Mouse (Mus musculus): ENCODE results near the gene Lama2. TPM values are rescaled to one million over a fixed set of nuclear protein-coding genes. Genes with fewer than 3 reads are reported as not detected.
"Not testable (repeated sequence)": the region's sequence is repeated elsewhere in the genome, so short reads cannot be mapped to it uniquely, and the experiment has no call there.

The Lama2 gene
- total RNA-seq, 2 experiments from 2014 or later, result 12.3 to 12.8 TPM

DNA sequence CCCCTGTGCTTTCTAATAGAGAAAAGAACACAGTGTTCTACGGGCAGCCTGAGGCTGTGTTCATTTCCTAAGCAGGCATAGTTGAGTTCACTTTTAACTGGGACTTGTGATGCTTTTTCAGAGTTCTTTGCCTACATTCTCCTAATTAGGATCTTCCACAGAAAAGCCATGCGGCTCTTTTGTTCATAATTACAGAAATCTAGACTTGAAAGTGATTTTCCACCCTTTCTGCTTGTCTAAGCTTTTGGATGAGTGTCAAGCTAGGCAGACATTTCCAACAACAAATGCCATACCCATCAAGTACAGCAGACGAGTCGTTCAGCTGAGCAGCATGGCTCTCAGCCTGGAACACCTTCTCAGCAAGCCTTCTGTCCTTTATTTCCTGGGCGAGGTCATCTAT, 515.7 kb downstream of the Lama2 start:
- peak in 1 of 2 experiments; percentile 34 for DNase-seq (ENCODE audit: extremely low spot score in 1 of 2, low spot score in 2 of 2)
- intact Hi-C loops (cut with DNase I), result no loop called here

DNA sequence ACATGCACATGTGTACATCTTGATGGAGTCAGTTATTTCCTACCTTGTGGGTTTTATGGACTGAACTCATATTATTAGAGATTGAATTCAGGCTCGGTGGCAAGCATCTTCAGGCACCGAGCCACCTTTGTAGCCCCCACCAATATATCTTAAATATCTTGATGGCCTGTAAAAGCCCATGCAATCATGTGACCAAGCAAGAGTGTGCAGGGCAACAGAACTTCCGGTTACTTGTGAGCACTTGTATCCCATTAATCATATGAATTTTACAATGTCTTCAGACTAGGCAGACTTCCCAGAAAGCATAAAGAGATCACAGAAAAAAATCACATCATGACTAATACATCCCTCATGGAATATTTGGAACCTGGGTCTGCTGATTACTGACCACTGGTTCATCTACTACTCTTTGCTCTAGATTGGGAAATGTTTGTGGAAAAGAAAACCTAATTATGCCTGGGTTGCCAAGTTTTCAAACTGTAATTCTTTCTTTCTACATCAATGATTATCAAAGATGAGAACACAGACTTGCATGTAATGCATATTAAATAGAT, 517.7 kb downstream of the Lama2 start:
- no peak for DNase-seq (ENCODE audit: extremely low spot score in 1 of 2, low spot score in 2 of 2)
- intact Hi-C loops (cut with DNase I), result no loop called here

DNA sequence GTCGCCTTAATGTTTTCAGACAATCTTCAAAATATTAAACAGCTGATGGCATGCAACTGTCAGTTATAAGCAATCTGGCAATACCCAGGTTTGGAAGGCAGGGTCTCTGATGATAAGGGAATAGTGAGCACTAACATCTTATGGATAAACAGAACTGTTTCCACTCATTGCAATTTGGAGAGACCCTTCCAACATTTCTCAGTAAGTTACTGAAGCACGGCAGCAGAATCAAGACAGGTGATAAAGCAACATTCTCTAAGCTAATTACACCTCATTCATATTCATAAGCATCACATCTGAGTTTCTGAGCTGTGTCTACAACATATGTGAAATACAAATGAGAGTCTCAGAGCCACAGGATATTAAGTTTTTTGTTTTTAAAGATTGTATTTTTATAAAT, 542.4 kb downstream of the Lama2 start:
- intact Hi-C loops (cut with DNase I), result no loop called here
- no peak for DNase-seq (ENCODE audit: extremely low spot score in 1 of 2, low spot score in 2 of 2)

DNA sequence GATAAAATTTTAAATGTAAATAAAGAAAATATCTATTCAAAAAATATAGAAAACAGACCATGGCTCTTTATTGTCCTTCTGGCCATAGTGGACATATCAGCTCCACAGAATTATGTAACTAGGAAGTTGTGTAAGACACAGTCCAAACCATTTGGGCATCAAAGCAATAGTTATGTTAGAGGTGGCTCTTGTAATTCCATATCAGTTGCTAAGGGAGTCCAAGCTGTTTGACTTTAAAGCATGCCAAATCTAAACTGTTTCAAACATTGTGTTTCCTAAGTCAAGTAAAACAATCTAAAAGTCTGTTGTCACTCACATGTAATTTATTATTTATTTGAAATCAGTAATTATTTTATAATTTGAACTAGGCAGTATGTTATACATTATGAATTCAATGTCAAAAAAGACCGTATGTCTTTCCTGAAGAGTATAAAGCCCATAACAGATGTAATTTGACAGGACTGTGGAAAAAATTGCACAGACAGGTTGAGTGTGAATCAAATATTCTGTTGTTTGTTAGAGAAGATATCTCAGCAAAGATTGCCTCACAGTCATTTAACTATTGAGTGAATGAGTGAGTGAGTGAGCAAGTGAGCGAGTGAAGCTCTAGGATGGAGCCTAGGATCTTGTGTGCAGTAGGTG, 550.6 kb downstream of the Lama2 start:
- intact Hi-C loops (cut with DNase I), result no loop called here
- DNase-seq (ENCODE audit: extremely low spot score in 1 of 2, low spot score in 2 of 2), result no peak

DNA sequence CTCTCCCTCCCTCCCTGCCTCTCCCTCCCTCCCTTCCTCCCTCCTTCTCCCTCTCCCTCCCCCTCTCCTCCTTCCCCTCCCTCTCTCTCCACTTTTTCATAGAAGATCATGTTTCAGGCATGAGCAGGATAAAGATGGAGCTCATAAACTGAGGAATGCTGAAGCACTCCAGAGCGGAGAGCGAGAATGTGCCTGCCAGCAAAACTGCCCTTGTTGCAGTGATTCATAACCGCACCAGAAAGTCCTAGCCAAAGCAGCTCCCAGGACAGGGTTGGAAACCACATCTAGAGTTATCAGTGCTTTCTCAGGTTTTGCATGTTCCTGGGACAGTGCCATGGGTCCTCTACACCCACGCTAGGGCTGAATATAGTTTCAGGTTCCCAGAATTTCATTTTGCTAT, 555.9 kb downstream of the Lama2 start:
- intact Hi-C loops (cut with DNase I), result no loop called here

DNA sequence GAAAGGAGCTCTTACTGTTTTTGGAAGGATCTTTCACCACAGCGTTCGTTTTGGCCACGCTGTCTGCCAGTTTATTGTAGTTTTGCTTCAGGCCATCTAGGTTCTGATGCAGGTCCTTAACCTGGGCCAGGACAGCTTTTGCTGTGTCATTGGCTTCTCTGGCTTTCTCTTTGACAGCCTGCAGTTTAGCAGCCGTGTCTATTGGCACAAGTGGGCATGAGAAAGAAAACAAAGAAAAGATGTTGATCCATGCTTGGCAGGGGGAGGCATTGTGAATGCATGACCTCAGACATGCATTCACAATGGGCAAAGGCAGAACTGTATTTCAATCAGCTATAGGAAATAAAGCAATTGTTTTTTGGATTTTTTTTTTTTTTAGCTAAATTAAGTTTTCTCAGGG, 565.1 kb downstream of the Lama2 start:
- no peak for DNase-seq (ENCODE audit: extremely low spot score in 1 of 2, low spot score in 2 of 2)
- intact Hi-C loops (cut with DNase I), result no loop called here

More for the DNA sequence above, 555.9 kb downstream of the Lama2 start:
- no peak for DNase-seq (ENCODE audit: extremely low spot score in 1 of 2, low spot score in 2 of 2)

DNA sequence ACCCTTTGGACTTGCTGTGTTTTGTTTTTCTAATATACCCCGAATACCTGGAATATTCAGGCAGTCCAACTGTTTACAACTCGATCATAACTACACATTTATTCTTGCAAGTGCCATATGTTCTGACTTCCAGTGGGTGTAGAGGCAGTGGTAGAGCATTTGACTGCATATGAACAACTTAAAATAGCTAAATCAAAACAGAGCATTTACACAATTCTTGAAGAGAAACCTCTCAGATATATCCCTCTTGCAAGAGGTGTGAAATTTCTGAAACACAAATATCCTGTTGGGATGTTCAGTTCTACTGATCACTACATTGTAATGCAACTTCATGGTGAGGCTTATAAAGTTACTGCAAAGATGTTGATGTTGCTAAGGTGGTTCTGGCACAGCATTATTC, 572.4 kb downstream of the Lama2 start:
- intact Hi-C loops (cut with DNase I), result no loop called here
- DNase-seq (ENCODE audit: extremely low spot score in 1 of 2, low spot score in 2 of 2), result no peak

DNA sequence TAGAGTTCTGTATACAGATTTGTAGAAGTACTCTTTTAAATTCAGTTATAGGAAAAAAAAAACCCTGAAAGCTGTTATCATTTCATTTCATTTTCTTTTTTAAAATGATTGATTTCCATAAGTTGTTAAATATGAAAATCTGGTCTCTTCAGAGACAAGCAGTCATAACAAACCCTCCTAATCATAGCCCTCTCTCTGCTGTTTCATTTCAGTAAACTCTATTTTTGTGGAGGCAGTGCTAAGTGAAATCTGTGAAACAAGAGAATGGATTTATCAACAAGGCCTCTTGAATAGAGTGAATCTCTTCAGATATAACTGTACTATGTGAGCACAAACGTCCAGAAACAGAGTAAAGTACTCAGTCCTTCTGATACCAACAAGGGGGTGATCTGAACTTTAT, 577.7 kb downstream of the Lama2 start:
- no peak for DNase-seq (ENCODE audit: extremely low spot score in 1 of 2, low spot score in 2 of 2)
- intact Hi-C loops (cut with DNase I), result no loop called here

DNA sequence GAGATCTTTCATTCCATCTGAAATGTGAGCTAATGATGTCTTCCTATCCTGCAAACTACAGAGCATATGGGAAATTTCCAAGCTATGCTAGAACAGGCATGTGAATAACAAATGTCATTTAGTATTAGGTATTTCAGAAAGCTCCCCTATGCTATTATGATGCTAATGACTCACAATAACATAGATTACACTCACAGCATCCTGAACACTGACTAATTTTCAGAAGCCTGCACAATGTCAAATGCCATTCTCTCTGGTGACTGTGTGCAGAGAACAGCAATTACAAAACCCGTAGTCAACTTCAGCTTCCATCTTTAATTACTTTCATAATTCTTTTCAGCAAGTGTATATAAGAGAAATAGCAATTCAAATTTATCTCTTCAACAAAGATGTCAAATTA, 596.9 kb downstream of the Lama2 start:
- no peak for DNase-seq (ENCODE audit: extremely low spot score in 1 of 2, low spot score in 2 of 2)
- intact Hi-C loops (cut with DNase I), result no loop called here

DNA sequence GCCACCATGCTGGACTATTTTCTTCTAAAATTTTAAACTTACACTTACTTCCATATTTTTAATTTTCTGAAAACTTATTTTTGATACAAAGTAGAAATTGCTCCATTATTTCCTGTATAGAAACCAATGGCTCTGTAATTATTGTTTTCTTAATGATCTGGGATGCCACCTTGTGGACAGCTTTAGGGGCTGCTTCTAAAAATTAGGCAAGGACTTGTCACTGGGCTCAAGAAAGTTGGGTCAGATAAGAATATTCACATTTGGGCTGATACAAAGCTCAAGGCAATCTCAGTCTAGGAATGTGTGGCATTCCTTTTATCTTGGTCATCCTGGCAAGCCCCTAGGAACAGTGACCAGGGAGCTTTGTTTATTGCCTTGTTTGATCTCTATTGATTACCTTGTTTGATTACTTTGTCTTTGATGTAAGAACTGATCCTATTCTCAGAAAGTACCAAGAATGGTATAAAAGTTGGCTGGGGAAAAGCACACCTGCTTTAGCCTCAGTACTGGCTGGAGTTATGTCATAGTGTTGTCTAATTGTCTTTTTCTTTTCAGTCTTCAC, 606.7 kb downstream of the Lama2 start:
- no peak for DNase-seq (ENCODE audit: extremely low spot score in 1 of 2, low spot score in 2 of 2)
- intact Hi-C loops (cut with DNase I), result no loop called here

DNA sequence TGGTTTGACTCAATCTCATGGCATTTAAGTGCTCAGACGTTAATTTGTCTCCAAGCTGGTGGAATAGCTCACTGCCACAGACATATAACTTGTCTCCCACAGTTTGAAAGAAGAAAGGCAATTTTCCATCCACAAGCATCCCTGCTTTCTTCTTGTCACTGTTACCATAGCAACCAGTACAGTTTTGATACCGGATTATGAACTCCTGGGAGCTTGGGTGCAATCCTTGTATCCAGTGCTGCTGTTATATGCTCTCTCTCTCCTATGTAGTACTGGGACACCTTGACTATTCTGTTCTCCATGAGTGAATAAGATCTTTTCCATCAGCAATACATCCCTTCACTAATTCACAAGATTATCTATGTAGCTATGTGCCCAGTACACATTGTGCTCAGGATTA, 612.2 kb downstream of the Lama2 start:
- intact Hi-C loops (cut with DNase I), result no loop called here
- no peak for DNase-seq (ENCODE audit: extremely low spot score in 1 of 2, low spot score in 2 of 2)

DNA sequence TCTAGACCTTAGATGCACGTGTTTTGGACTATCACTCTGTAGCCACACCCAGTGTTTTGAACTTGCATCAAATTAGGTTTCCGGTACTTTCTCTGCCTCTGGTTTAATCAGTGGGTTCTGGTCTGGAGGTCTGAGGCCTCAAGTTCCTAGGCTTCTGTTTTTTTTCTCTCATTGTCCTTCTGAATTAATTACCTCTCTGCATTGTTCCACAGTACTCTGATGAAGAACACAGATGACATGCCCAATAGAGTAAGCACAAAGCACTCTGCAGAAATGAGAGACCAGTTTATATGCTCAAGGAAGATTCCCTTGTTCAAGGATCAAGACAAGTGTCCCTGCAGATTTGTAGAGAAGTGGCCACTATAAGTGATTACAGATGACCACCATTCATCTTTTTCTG, 613.8 kb downstream of the Lama2 start:
- no peak for DNase-seq (ENCODE audit: extremely low spot score in 1 of 2, low spot score in 2 of 2)
- intact Hi-C loops (cut with DNase I), result no loop called here

DNA sequence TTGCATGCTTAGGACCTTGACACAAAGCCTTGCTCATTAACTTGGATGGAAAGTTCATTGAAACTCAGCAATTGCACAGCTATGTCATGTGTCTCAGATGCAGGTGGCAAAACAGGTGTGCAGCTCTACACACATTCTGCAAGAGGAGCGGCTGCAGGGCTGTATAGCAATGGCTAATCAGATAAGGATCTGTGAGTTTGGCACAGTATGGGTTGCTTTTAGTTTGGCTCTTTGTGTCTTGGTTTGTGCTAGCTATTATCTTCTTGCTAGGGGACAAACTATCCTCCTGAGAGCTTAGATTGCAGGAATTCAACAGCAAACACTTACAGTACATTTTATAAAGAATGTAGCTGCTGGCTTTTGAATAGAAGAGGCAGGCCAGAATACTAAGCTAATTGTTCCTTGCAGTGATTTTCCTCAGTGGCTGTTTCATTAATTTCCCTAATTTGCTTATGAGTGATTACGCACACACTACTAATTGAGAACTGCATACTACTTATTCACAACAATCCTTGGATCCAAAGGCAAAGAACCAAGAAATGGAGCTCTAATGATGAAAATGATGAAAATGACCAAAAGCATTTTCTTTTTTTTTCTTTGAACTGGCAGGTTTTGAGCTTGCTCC, 617.9 kb downstream of the Lama2 start:
- no peak for DNase-seq (ENCODE audit: extremely low spot score in 1 of 2, low spot score in 2 of 2)
- intact Hi-C loops (cut with DNase I), result no loop called here

DNA sequence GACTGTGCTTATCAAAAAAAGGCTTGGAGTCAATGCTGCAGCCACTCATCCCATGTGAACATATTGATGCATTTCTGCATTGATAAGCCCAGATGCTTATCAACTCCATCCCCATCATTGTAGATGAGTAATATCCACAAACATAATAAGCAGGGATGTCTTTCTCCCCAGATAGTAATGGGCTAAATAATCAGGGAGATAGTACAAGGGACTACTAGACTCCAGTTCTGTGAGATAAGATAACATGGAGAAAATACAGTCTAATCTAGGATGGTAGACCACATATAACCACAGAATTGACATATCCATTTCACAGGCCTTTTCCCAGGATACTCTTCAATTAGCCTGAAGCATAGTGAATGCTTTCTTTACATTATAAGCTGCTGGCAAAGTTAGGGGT, 622.9 kb downstream of the Lama2 start:
- intact Hi-C loops (cut with DNase I), result loop anchor here (5.0 to 10.0 kb wide), 2 partner anchors 292 to 624 kb away; no protein-coding TSS in a partner anchor
- DNase-seq (ENCODE audit: extremely low spot score in 1 of 2, low spot score in 2 of 2), result no peak

DNA sequence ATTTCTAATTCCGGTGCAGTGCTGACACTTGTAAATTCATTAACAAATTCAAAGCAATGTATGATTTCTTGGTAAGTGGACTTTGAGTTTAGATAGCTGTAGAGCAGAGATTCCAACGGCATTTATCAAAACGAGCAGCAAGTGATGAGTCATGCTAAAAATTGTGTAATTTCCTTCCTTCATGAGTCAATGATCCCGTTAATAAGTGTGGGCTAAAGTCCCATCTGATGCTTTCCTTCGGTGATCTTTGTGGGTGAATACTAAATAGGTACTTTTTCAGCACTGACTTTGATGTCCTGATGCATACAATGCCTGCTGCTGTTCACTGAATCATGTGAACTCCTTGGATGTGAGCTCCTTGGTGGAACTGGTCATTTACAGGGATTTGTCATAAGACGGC, 623.6 kb downstream of the Lama2 start:
- DNase-seq (ENCODE audit: extremely low spot score in 1 of 2, low spot score in 2 of 2), result no peak
- intact Hi-C loops (cut with DNase I), result loop anchor here (2.0 to 10.0 kb wide), 3 partner anchors 77 to 624 kb away; no protein-coding TSS in a partner anchor

DNA sequence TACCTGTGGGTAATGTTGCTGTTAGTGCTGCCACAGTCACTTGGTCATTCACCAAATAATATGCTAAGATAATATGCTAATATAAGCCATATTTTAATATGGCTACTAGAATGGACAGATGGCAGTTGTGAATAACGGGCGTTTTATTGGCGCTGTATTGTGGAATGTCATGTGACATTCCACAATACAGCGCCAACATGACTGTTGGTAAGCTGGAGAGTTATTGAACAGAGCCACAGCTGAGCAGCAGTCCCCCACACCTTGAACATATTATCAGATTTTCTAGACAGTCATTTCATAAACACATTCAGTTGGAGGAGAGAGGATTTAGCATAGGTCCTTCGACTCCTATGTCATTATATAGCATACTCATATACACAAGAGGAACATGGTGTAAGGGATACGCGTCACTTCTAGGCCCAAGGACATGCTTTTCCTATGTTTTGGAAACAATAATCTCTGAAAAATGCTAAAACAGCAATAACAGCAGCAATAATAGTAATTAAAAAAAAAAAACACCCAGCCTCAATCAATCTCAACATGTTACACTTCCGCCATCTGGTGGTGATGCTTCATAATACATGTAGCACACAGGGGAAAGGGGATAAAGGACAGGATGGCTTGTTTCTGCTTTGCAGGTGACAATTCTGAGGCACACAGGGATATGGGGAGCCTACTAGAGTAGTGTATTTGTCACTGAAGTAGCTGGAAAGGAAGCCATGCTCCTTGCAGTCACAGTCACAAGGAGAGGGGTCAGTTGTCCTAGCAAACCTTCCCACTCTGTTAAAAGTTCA, 624.2 kb downstream of the Lama2 start:
- DNase-seq (ENCODE audit: extremely low spot score in 1 of 2, low spot score in 2 of 2), result peak; percentile 55 to 60
- intact Hi-C loops (cut with DNase I), result loop anchor here (2.0 to 10.0 kb wide), 3 partner anchors 77 to 623 kb away; no protein-coding TSS in a partner anchor

DNA sequence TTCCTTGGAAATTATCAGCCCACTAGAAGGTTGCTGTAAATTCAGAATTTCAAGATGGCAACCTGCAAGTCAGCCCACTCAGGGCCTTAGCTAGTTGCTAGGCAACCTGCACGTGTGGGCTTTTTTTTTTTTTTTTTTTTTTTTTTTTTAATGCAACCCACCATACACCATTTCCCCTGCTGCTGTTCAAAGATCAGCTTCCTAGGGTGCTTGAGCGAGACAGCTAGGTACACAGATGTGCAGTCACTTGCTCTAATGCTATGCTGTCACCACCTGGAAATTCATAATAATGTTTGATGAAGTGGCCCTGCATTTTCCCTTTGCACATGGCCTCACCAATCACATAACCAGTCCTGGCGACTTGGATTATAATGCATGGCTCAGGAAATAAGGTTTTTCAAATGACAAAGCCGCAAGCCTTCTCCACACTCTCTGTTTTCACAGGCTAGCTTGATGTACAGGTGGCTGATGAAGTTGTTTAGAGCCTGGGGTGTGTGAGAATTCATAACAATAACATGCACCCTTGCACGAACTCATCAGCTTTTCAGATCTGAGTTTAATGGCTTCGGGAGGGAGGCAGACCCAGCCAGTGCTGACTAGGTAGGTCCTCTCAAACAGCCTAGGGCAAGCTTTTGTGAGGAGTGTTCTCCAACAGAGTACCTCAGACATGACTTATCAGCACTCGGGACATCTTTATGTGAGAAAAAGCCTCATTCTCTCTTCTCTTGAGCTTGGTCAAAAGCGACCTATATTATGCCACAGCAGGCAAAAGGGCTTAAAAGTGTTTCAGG, 625.4 kb downstream of the Lama2 start:
- no peak for DNase-seq (ENCODE audit: extremely low spot score in 1 of 2, low spot score in 2 of 2)
- intact Hi-C loops (cut with DNase I), result loop anchor here (2.0 to 10.0 kb wide), 2 partner anchors 75 to 289 kb away; no protein-coding TSS in a partner anchor

DNA sequence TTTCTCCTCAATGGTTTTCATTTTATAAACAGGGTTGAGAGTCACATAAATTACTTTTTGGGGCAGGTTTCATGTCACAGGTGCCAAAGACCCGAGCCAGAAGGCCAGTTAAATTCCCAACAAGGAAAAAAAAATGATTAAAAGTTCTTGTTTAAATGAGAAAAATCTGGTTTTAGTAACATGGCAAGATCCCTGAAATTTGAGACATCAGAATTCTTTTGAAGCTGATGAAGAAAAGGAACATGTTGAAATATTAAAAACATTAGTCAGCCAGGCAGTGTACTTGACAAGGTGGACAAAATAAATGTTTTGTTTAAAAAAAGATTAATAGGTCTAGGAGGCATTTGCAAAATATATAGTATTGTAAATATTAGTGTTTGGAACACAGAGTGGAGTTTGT, 634.1 kb downstream of the Lama2 start:
- DNase-seq (ENCODE audit: extremely low spot score in 1 of 2, low spot score in 2 of 2), result no peak
- intact Hi-C loops (cut with DNase I), result no loop called here

DNA sequence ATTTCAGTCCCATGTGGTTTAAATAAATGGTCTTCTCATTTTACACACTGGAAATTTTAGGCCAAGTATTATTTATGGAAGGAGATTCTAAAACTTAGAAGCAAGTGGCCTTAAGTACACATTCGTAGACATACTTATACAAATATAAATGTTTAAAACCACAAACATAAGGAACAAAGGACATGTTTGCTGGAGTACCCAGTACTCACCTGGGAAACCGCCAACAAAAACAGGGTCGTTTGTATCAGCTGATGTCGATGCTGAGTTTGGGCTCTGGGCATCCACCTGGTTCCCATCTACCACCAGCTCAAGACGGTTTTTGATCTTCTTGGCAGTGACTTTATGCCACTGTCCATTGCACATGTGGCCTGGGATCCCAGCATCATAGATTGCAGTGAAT, 635.5 kb downstream of the Lama2 start:
- intact Hi-C loops (cut with DNase I); DNase-seq (ENCODE audit: extremely low spot score in 1 of 2, low spot score in 2 of 2): not testable (repeated sequence)
